Mouse (Mus musculus): ENCODE measurements around the gene Pramel7.
"Not testable (repeated sequence)": the region's sequence is repeated elsewhere in the genome, so short reads cannot be mapped to it uniquely, and the experiment has no call there.

Gene Pramel7

GRCm38 (mm10) chr2:87496993-87497392 lies at the start of gene Pramel7:
TSS of gene Pramel7 (minus strand) at chr2:87497093.
- in situ Hi-C loops (cut with MboI, MseI): not testable (repeated sequence)

- in situ Hi-C loops (cut with MboI, MseI): no loop called here
Measured at GRCm38 (mm10) chr2:87545442-87545841, 48.5 kb upstream of the Pramel7 start, which contains the start of gene Olfr1128. TSS of gene Olfr1128 (minus strand) at chr2:87545542.

- in situ Hi-C loops (cut with MboI, MseI): no loop called here
Measured at GRCm38 (mm10) chr2:87534826-87535225, 37.9 kb upstream of the Pramel7 start.

GRCm38 (mm10) chr2:87531496-87531895 lies 34.6 kb upstream of the Pramel7 start, which contains the start of gene Olfr153:
TSS of gene Olfr153 (plus strand) at chr2:87531796.
- in situ Hi-C loops (cut with MboI, MseI): no loop called here

- in situ Hi-C loops (cut with MboI, MseI): not testable (repeated sequence)
Measured at GRCm38 (mm10) chr2:87525899-87526616, 29.2 kb upstream of the Pramel7 start.

GRCm38 (mm10) chr2:87520651-87521050 lies 23.8 kb upstream of the Pramel7 start:
- in situ Hi-C loops (cut with MboI, MseI): no loop called here

- in situ Hi-C loops (cut with MboI, MseI): no loop called here
Measured at GRCm38 (mm10) chr2:87516581-87516980, 19.7 kb upstream of the Pramel7 start.

- in situ Hi-C loops (cut with MboI, MseI): no loop called here
Measured at GRCm38 (mm10) chr2:87515457-87516060, 18.7 kb upstream of the Pramel7 start.

GRCm38 (mm10) chr2:87515046-87515445 lies 18.2 kb upstream of the Pramel7 start:
- in situ Hi-C loops (cut with MboI, MseI): no loop called here

- in situ Hi-C loops (cut with MboI, MseI): no loop called here
Measured at GRCm38 (mm10) chr2:87506265-87506664, 9.4 kb upstream of the Pramel7 start, which contains the start of gene Pramel6. TSS of gene Pramel6 (plus strand) at chr2:87506565.

GRCm38 (mm10) chr2:87482276-87482675 lies 14.6 kb downstream of the Pramel7 start:
- in situ Hi-C loops (cut with MboI, MseI): no loop called here

GRCm38 (mm10) chr2:87481158-87481557 lies 15.7 kb downstream of the Pramel7 start:
- in situ Hi-C loops (cut with MboI, MseI): no loop called here

- in situ Hi-C loops (cut with MboI, MseI): no loop called here
Measured at GRCm38 (mm10) chr2:87480207-87480606, 16.7 kb downstream of the Pramel7 start.

GRCm38 (mm10) chr2:87461769-87462168 lies 35.1 kb downstream of the Pramel7 start:
- in situ Hi-C loops (cut with MboI, MseI): no loop called here

GRCm38 (mm10) chr2:87453662-87454061 lies 43.2 kb downstream of the Pramel7 start, which contains the start of gene Olfr1126:
TSS of gene Olfr1126 (plus strand) at chr2:87453962.
- in situ Hi-C loops (cut with MboI, MseI): no loop called here
